In the genomic region with DNA sequence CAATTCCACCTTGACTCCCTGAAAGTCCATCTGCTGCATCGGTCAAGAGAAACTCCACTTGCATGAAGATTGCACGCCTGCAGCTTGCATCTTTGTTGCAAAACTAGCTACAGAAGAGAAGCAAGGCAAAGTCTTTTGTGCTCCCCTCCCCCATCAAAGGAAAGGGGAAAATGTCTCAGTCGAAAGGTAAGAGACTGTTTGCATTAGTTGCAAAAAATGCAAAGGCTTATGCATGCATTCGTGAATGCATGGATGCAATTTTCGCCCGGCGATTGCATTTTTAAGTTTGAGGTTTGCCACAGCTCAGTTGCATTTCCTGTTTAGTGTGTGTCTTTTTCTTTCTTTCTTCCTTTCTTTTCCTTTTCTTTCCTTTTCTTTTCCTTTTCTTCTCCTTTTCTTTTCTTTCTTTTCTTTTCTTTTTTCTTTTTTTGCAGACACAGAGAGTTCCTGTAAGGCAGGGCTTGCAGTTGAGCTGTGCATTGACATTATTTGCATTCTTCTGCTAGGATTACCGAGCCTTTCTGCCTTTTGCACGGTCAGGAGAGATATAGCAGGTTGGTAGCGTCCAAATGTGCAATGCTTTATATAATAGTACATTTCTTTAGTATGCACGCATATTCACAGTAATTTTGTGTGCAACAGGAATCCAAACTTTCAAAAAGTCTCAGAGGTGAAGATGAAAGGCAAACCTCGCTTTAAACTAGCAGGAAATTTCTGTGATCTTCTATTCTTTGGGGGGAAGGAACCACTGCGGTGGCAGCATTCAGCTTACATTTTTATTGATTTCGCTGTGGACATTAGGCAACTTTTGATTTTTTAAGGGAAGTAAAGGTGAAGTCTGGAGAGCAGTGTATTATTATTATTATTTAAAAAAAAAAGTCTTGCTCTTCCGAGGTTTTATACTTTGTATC, we compare ENCODE assay signal across 7 mouse cellular contexts. TPM values are rescaled to one million over a fixed set of nuclear protein-coding genes. Genes with fewer than 3 reads are reported as not detected.
DNase-seq lines count a peak whose midpoint lies in the region; ATAC-seq and TF ChIP-seq lines count a peak whose summit lies in the region.

No protein-coding gene starts in this region.

- no peaks in the 10 kb centered on the region for H3K27me3 ChIP-seq in neural tube, embryonic 11.5 days (ENCODE audit: control insufficient read depth, insufficient read depth, low read length)
- no peaks in the 10 kb centered on the region for H3K27me3 ChIP-seq in limb, embryonic 11.5 days (ENCODE audit: control insufficient read depth, insufficient read depth, low read length)

- H3K4me3 ChIP-seq in neural tube, embryonic 11.5 days (ENCODE audit: low read depth, low read length): peak overlapping the region; percentile 58
- H3K4me3 ChIP-seq in embryonic fibroblast, embryonic 13.5 days (ENCODE audit: insufficient read depth, low read length): peak overlapping the region; percentile 53
- H3K4me3 ChIP-seq in limb, embryonic 11.5 days (ENCODE audit: low read depth, low read length): peak overlapping the region; percentile 50
- peak overlapping the region; percentile 88 for H3K4me3 ChIP-seq in olfactory bulb, adult 2 months (ENCODE audit: insufficient read depth, low read depth, low read length)

- H3K4me1 ChIP-seq in neural tube, embryonic 11.5 days (ENCODE audit: control insufficient read depth, insufficient read depth, low read length): peaks cover 4% of the 10 kb centered on the region; the same call in 1 of the 2 replicates
- peaks cover 7% of the 10 kb centered on the region for H3K4me1 ChIP-seq in embryonic fibroblast, embryonic 13.5 days (ENCODE audit: control insufficient read depth, insufficient read depth, low read length)
- H3K4me1 ChIP-seq in limb, embryonic 11.5 days (ENCODE audit: control insufficient read depth, insufficient read depth, low read length): peaks cover 19% of the 10 kb centered on the region
- H3K4me1 ChIP-seq in olfactory bulb, adult 2 months (ENCODE audit: control insufficient read depth, insufficient read depth, low read length): peaks cover 5% of the 10 kb centered on the region

- no peak for TF ChIP-seq POLR2A in embryonic fibroblast, embryonic 13.5 days (IDR thresholded peaks at IDR 0.05; ENCODE audit: low read depth, low read length)
- no peak for TF ChIP-seq POLR2A in olfactory bulb, adult 2 months (IDR thresholded peaks at IDR 0.05; ENCODE audit: insufficient read depth, low read depth, low read length)

- DNase-seq in neural tube, embryonic 11.5 days (ENCODE audit: low spot score): no peak
- no peak for DNase-seq in neural tube, embryonic 10.5 days (ENCODE audit: extremely low spot score, low spot score)
- no peak for DNase-seq in limb, embryonic 11.5 days (ENCODE audit: low spot score)
- no peak for DNase-seq in frontal cortex, postnatal 36 days (ENCODE audit: low spot score in 2 of 2)
- no peak for DNase-seq in gastrocnemius, postnatal 25 days

- peak overlapping the region; percentile 66 for H3K9ac ChIP-seq in neural tube, embryonic 11.5 days (ENCODE audit: low read length)
- H3K9ac ChIP-seq in limb, embryonic 11.5 days (ENCODE audit: low read length): peak overlapping the region; percentile 62

- no peaks in the 10 kb centered on the region for H3K36me3 ChIP-seq in neural tube, embryonic 11.5 days (ENCODE audit: control insufficient read depth, insufficient read depth, low read length)
- H3K36me3 ChIP-seq in limb, embryonic 11.5 days (ENCODE audit: control insufficient read depth, insufficient read depth, low read length): no peaks in the 10 kb centered on the region

- no peaks in the 10 kb centered on the region for H3K9me3 ChIP-seq in neural tube, embryonic 11.5 days (ENCODE audit: control insufficient read depth, low read length)
- H3K9me3 ChIP-seq in limb, embryonic 11.5 days (ENCODE audit: control insufficient read depth, low read length): no peaks in the 10 kb centered on the region

- no peak overlapping the region for H3K27ac ChIP-seq in neural tube, embryonic 11.5 days (ENCODE audit: low read depth, low read length)
- H3K27ac ChIP-seq in embryonic fibroblast, embryonic 13.5 days (ENCODE audit: insufficient read depth, low read length): no peak overlapping the region
- no peak overlapping the region for H3K27ac ChIP-seq in limb, embryonic 11.5 days (replicated peaks; ENCODE audit: low read depth, low read length)
- peak overlapping the region; percentile 56 for H3K27ac ChIP-seq in olfactory bulb, adult 2 months (ENCODE audit: insufficient read depth, low read depth, low read length)

- no peak for TF ChIP-seq CTCF in embryonic fibroblast, embryonic 13.5 days (IDR thresholded peaks at IDR 0.05; ENCODE audit: borderline replicate concordance, insufficient read depth, low read length)
- no peak for TF ChIP-seq CTCF in olfactory bulb, adult 2 months (IDR thresholded peaks at IDR 0.05; ENCODE audit: insufficient read depth, low read depth, low read length)

- peak overlapping the region; percentile 40 for H3K4me2 ChIP-seq in neural tube, embryonic 11.5 days (ENCODE audit: low read depth)
- peak overlapping the region; percentile 71 for H3K4me2 ChIP-seq in limb, embryonic 11.5 days (ENCODE audit: low read depth, severe bottlenecking)

- peak; percentile 28; the same call in 1 of the 2 replicates for ATAC-seq in neural tube, embryonic 11.5 days (ENCODE audit: insufficient read depth, low FRiP score, low TSS enrichment)
- peak; percentile 17; the same call in 1 of the 2 replicates for ATAC-seq in limb, embryonic 11.5 days (ENCODE audit: insufficient number of reproducible peaks, low FRiP score, low TSS enrichment, low read depth)

- 9% methylated on average over 15 of the region's 15 CpGs for WGBS in neural tube, embryonic 11.5 days
- 15% methylated on average over 15 of the region's 15 CpGs for WGBS in limb, embryonic 11.5 days
- WGBS in olfactory bulb, adult 2 months: 3% methylated on average over 15 of the region's 15 CpGs

RNA-seq across cellular contexts. Expression of a gene that starts 0.6 kb away (rescaled TPM):
- polyA plus RNA-seq in neural tube, embryonic 11.5 days (2014; fragmentation: Nextera tagmentation; extraction: Ambion mirVana): 32.1 and 33.7 TPM in 2 replicates
- 3.6 and 4.7 TPM in 2 replicates for polyA plus RNA-seq in embryonic fibroblast, embryonic 13.5 days (2011; ENCODE audit: insufficient read length, low read depth, missing spikeins)
- 58.7 and 62.4 TPM in 2 replicates for polyA plus RNA-seq in limb, embryonic 11.5 days (2014; fragmentation: Nextera tagmentation; extraction: Ambion mirVana)
- not detected in 2 replicates for polyA plus RNA-seq in olfactory bulb, adult 2 months (2012; ENCODE audit: insufficient read depth, insufficient read length, low replicate concordance, missing spikeins)
- total RNA-seq in gastrocnemius, postnatal 25 days (2021): 10 to 100 TPM; 42.0 to 42.1 TPM
